Mouse (Mus musculus) midbrain, embryonic 13.5 days (tissue): ENCODE results near the gene Pou2f3. TPM values are rescaled to one million over a fixed set of nuclear protein-coding genes. Genes with fewer than 3 reads are reported as not detected.

Experiments used
- ATAC-seq: fragments of 200-750 bp; cut with Nextera tagmentation; 2 replicates; pipeline ENCODE4 v1.8.0; 2017; ENCODE audit warnings: mild to moderate bottlenecking, moderate TSS enrichment, moderate library complexity
- H3K27ac ChIP-seq: fragments of 300-500 bp; sonication (generic); 2 replicates; pipeline ENCODE4 v1.5.1; 2015; ENCODE audit warnings: inconsistent platforms, mild to moderate bottlenecking, moderate library complexity
- H3K27me3 ChIP-seq: fragments of 300-500 bp; sonication (generic); 2 replicates; pipeline ENCODE4 v1.6.1; 2015; ENCODE audit warnings: mild to moderate bottlenecking, inconsistent platforms
- H3K36me3 ChIP-seq: fragments of 300-500 bp; sonication (generic); 2 replicates; pipeline ENCODE4 v1.6.1; 2015; ENCODE audit warnings: mild to moderate bottlenecking, inconsistent platforms
- H3K4me1 ChIP-seq: fragments of 300-500 bp; sonication (generic); replicated peaks from 2 replicates; pipeline ENCODE4 v1.6.1; 2015; ENCODE audit warnings: inconsistent platforms
- H3K4me2 ChIP-seq: fragments of 300-500 bp; sonication (generic); replicated peaks from 2 replicates; pipeline ENCODE4 v1.6.1; 2015; ENCODE audit warnings: moderate library complexity, mild to moderate bottlenecking, inconsistent platforms
- H3K4me3 ChIP-seq: fragments of 300-500 bp; sonication (generic); replicated peaks from 2 replicates; pipeline ENCODE4 v1.5.1; 2015; ENCODE audit warnings: mild to moderate bottlenecking, inconsistent platforms
- H3K9ac ChIP-seq: fragments of 300-500 bp; sonication (generic); replicated peaks from 2 replicates; pipeline ENCODE4 v1.6.1; 2015; ENCODE audit warnings: mild to moderate bottlenecking, inconsistent platforms
- H3K9me3 ChIP-seq: fragments of 300-500 bp; sonication (generic); 2 replicates; pipeline ENCODE4 v1.6.1; 2016; ENCODE audit warnings: mild to moderate bottlenecking, inconsistent platforms
- WGBS: fragments of 180-500 bp; shearing (Covaris S2); methylation state at CpG from one replicate; pipeline ENCODE4 v1.1.7; 2015; 5-methylcytosine and 5-hydroxymethylcytosine counted together
- polyA plus RNA-seq: library from polyadenylated mRNA; unstranded; fragments of >200 nt; fragmentation: Nextera tagmentation; extraction: Ambion mirVana; gene quantifications from 2 replicates; pipeline ENCODE4 v1.2.1, GENCODE M21; 2015

The Pou2f3 gene
- polyA plus RNA-seq, 1 experiment from 2014 or later, result 0.08 TPM

DNA sequence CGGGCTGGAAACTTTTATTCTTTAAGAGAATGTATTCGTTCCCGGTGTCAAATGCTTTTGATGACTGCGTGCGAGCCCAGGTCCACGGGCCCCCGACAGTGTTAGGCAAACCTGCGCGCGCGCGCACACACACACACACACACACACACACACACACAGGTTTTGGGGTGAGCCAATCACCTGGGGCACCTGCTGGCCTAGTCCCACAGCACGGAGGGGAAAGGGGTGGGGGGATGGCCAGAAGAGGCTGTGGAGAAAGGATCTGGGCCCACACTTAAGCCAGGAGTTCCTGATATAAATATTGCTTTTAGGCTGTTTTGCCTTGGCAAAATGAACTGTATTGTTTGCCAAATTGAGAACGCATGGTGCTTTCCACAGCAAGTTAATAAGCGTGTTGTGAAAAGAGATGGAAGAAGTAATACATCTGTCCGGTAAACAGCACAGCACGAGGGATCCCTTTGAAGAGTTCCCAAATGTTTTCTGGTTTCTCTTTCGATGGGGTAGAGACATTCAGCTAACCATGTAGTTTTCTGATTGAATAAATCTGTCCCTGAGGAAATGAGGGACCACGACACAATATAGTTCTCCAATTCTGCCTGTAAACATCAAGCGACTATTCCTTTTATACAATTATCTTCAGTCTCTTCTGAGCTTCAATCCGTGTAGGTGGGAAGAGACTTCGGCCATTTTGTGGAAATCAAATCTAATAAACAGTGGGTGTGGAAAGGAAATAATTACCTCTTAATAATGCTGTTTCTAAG lies 103.6 kb downstream of the Pou2f3 start:
- peaks cover 44% of the 10 kb centered on the region for H3K4me1 ChIP-seq
- H3K9ac ChIP-seq, result peak overlapping the region; percentile 90
- no peaks in the 10 kb centered on the region for H3K27me3 ChIP-seq
- no peak overlapping the region for H3K27ac ChIP-seq
- H3K4me3 ChIP-seq, result peak overlapping the region; percentile 86
- WGBS, result 23% methylated on average over 22 of the region's 22 CpGs
- H3K4me2 ChIP-seq, result peak overlapping the region; percentile 96
- peaks cover 12% of the 10 kb centered on the region for H3K36me3 ChIP-seq
- peak; percentile 53 for ATAC-seq
- no peaks in the 10 kb centered on the region for H3K9me3 ChIP-seq

DNA sequence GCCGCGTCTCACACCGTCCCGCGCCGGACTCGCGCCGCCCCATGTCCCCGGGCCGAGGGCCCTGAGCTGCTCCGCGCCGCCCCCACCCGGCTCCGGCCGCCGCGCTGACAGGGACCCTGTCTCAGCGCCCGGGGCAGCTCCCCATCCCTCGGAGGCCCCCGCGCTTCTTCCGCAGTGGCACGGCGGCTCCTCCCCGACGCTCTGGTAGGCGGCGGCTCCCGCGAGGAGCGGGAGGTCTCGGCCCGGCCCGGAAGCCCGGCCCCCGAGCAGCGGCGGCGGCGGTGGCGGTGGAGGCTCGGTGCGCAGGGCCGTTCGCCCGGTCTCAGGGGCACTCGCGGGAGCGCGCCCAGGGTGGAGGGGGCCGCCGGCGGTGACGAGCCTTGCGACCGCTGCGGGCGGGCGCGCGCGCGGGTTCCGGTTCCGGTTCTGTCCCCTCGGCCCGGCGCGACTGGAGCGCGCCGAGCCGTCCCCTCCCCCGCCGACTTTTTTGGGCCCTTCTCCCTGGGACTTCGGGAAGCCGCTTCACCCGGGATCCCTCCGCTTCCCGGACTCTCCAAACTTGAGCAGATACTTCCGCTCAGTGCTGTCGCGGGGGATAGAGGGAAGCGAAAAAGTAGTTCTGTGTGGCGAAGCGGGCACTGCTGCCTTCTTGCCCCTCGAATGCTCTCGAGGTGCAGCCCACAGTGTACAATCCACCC lies 104.4 kb downstream of the Pou2f3 start:
- peak; percentile 89 for ATAC-seq
- peak overlapping the region; percentile 84 for H3K27ac ChIP-seq
- WGBS, result under 1% methylated on average over 76 of the region's 91 CpGs
- no peaks in the 10 kb centered on the region for H3K27me3 ChIP-seq
- H3K4me3 ChIP-seq, result peak overlapping the region; percentile 86
- H3K9me3 ChIP-seq, result no peaks in the 10 kb centered on the region
- peak overlapping the region; percentile 96 for H3K4me2 ChIP-seq
- H3K9ac ChIP-seq, result peak overlapping the region; percentile 90
- peaks cover 4% of the 10 kb centered on the region for H3K36me3 ChIP-seq
- peaks cover 46% of the 10 kb centered on the region for H3K4me1 ChIP-seq

DNA sequence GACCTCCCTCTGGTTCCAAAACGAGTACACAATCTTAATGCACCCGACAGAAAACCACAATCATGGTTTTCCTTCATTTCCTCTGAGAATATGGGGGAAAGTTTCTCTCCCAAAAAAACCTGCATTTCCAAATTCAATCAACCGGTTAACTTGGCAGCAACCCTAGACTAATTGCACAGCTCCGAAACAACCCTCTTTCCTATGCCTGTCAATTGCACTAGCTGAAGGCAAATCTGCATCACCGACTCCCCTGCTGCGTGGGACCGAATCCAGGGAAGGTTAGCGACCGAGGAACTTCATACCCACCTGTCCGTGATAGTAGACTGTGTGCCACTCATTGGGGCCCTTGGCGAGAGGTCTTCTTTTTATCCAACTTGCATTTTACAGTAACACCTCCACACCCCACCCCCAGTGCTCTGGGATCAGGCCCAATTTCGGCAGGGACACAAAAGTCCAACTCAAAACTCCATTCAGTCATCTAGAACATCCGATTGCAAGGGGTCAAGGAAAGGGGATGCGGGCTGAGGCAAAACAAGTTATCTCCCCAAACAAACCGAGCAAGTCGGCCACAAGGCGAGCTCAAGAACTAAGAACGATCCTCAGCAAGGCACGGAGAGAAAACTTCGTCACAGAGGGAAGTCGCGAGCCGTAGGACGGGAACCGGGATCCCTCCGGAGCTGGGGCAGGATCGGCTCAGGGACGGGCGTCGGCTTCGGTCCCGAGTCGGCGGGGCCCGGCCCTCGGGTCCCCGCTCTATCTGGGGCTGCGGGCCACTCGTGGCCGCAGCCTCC lies 105.1 kb downstream of the Pou2f3 start:
- Histone ChIP-seq H3K27ac (peak overlapping the region; percentile 84), H3K4me3 (peak overlapping the region; percentile 86), H3K27me3 (no peaks in the 10 kb centered on the region), H3K9me3 (no peaks in the 10 kb centered on the region), H3K9ac (peak overlapping the region; percentile 90), H3K4me1 (peaks cover 48% of the 10 kb centered on the region), H3K4me2 (peak overlapping the region; percentile 96), H3K36me3 (no peaks in the 10 kb centered on the region)
- ATAC-seq, result 0 out of 2 replicates have a peak, but pooled peaks have one; percentile 12
- WGBS, result under 1% methylated on average over 40 of the region's 40 CpGs

DNA sequence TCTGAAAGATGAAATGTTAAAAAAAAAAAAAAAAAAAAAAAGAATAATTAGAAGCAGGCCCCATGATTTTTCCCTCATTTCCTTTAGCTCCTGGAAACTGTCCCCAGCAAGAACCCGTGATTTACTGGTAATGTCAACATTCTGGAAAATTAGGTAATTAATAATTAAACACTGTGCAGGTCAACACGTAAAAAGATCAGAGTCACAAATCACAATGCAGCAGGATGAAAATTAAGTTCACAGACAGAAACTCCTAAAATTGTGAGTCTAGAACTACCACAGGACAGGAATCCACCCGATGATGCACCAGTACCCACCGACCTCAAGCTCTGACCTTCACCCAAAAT lies 105.7 kb downstream of the Pou2f3 start:
- no peaks in the 10 kb centered on the region for H3K9me3 ChIP-seq
- H3K27me3 ChIP-seq, result no peaks in the 10 kb centered on the region
- H3K4me2 ChIP-seq, result peak overlapping the region; percentile 96
- no peak for ATAC-seq
- H3K4me3 ChIP-seq, result peak overlapping the region; percentile 86
- peak overlapping the region; percentile 90 for H3K9ac ChIP-seq
- no peak overlapping the region for H3K27ac ChIP-seq
- peaks cover 48% of the 10 kb centered on the region for H3K4me1 ChIP-seq
- WGBS, result 8% methylated on average over 4 of the region's 4 CpGs
- H3K36me3 ChIP-seq, result no peaks in the 10 kb centered on the region

DNA sequence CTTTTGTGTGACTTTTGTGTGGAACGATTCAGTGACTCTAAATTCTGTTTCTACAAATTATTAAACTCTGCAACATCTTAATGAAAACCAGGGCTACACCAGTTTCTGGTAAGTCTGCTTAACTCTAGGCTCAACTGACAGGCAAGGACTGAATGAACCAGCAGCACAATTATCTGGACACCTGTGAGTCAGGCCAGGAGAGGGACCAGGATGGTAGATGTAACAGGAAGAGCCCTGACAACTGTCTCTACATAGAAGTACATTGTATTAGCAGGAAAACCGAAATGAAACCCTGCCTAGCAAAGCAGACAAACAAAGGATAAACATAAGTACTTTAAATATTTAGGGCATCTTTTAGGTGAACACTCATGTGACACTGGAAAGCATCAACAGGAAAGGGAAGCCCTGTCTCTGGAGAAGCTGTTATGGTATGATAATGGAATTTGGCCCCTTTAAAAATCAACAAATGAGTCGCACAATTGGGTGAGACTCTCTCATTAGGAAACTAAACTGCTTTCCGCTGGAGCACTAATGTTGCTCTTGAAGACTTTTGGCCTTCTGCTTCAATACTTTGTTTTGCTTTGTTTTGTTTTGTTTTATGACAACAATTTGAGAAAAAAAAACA lies 106.4 kb downstream of the Pou2f3 start:
- Histone ChIP-seq H3K36me3 (no peaks in the 10 kb centered on the region), H3K27me3 (no peaks in the 10 kb centered on the region), H3K9ac (peak overlapping the region; percentile 48), H3K4me2 (peak overlapping the region; percentile 96), H3K4me3 (peak overlapping the region; percentile 86), H3K27ac (no peak overlapping the region), H3K9me3 (no peaks in the 10 kb centered on the region), H3K4me1 (peaks cover 48% of the 10 kb centered on the region)
- 39% methylated on average over 4 of the region's 4 CpGs for WGBS
- ATAC-seq, result no peak

DNA sequence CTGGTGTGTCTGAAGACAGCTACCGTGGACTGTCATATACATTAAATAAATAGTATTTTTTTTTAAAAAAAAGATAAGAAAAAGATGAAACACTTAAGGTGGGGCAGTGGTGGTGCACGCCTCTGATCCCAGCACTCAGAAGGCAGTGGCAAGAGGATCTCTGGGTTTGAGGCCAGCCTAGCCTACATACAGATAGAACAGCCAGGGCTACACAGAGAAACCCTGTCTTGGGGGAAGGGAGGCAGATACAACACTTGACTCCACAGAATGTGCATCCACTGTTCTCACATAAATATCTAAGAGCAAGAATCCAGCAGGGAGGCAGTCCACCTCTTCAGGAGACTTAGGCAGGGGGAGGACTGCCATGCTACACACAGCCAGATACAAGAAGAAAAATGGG lies 107.2 kb downstream of the Pou2f3 start:
- Histone ChIP-seq H3K4me2 (peak overlapping the region; percentile 96), H3K4me3 (0 out of 2 replicates have a peak overlapping the region, but pooled peaks have one; percentile 6), H3K4me1 (peaks cover 48% of the 10 kb centered on the region), H3K27me3 (no peaks in the 10 kb centered on the region), H3K9me3 (no peaks in the 10 kb centered on the region), H3K27ac (no peak overlapping the region), H3K9ac (peak overlapping the region; percentile 49), H3K36me3 (no peaks in the 10 kb centered on the region)
- 96% methylated on average over 2 of the region's 2 CpGs for WGBS
- ATAC-seq, result no peak

DNA sequence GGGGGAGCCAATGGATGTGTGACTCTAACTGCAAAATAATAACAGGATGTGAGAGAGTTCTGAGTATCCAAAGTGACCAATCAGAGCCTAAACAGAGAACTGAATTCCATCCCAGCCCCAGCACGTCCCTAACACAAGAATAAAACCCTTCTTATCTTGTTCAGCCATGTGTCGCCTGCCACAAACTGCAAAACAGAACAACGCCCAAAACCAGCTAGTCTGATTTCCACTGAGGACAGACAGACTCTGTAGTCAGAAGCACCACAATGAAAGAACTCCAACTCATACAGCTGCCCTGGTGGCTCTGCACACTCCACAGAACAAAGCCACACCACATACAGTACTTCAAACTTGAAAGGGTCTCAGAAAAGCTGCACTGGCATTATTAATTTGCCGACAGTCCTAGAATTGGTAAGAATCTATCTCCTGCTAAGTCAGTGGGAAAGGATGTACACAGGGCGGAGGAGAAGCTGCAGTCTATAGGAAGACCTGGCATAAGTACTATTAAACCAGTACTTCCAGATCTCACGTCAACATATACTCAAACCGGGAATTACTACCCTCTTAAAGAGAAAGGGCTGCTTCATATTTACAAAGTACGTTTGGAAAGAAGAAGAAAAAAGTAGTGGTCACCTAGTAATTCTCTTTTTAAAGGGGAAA lies 108.1 kb downstream of the Pou2f3 start:
- no peaks in the 10 kb centered on the region for H3K9me3 ChIP-seq
- ATAC-seq, result no peak
- 70% methylated on average over 8 of the region's 8 CpGs for WGBS
- no peaks in the 10 kb centered on the region for H3K36me3 ChIP-seq
- no peaks in the 10 kb centered on the region for H3K27me3 ChIP-seq
- H3K4me2 ChIP-seq, result peak overlapping the region; percentile 96; the same call in 1 of the 2 replicates
- peaks cover 47% of the 10 kb centered on the region for H3K4me1 ChIP-seq
- H3K9ac ChIP-seq, result no peak overlapping the region
- no peak overlapping the region for H3K4me3 ChIP-seq
- H3K27ac ChIP-seq, result no peak overlapping the region

DNA sequence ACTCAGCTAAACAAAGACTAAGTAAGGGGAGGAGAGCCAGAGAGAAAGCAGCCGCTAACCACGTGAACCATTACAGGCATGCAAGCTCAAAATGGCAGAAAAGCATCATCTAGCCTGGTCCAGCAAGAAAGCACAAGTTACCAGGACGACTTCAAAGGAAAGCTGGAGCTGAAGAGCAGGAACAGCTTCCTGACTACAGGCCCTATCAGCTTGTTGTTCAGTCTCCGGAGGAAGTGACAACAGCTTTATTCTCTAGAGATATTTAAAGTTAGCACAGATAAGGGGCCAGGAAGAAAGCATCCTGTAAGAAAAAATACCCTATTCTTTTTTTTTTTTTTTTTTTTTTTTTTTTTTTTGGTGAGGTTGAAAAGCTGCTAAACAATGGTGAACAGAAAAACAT lies 111.2 kb downstream of the Pou2f3 start:
- no peak overlapping the region for H3K4me3 ChIP-seq
- no peak overlapping the region for H3K27ac ChIP-seq
- H3K9ac ChIP-seq, result no peak overlapping the region
- H3K27me3 ChIP-seq, result no peaks in the 10 kb centered on the region
- no peaks in the 10 kb centered on the region for H3K9me3 ChIP-seq
- H3K36me3 ChIP-seq, result no peaks in the 10 kb centered on the region
- no peak overlapping the region for H3K4me2 ChIP-seq
- 69% methylated on average over 4 of the region's 4 CpGs for WGBS
- no peak for ATAC-seq
- H3K4me1 ChIP-seq, result peaks cover 25% of the 10 kb centered on the region

DNA sequence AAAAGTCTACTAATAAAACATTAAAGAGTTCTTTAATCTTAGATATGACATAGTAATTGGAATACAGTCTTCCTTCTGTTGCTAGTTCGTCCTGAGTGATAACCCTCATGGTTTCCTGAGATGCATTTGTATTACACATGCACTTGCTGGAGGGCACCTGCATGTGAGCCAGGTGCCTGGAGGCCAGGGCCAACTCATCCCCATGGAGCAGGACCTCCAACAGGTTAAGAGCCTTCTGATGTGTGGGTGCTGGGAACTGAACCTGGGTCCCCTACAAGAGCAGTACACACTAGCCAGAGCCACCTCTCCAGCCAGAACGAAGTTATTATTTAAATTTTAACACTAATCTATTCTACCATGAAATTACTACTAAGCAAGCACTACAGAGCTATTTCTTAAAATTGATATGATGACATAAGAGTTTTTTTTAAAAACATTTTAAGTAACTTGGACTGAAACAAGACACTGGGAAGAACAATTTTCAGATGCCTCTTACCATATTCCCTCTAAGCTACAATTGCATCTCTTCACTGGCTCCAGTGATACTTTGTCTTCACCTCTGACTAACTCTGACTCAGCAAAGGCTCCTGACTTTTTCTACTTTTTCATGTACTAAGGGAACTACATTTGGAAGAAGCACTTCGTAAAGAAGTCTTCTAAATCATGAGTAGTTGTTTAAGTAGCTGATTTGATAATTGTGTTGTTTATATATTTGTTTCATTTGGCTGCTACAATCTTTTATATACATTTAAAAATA lies 112.2 kb downstream of the Pou2f3 start:
- Histone ChIP-seq H3K27ac (no peak overlapping the region), H3K4me3 (no peak overlapping the region), H3K4me1 (peaks cover 19% of the 10 kb centered on the region), H3K27me3 (no peaks in the 10 kb centered on the region), H3K9me3 (no peaks in the 10 kb centered on the region), H3K36me3 (no peaks in the 10 kb centered on the region), H3K4me2 (no peak overlapping the region), H3K9ac (no peak overlapping the region)
- ATAC-seq, result no peak
- 93% methylated on average over 3 of the region's 3 CpGs for WGBS

DNA sequence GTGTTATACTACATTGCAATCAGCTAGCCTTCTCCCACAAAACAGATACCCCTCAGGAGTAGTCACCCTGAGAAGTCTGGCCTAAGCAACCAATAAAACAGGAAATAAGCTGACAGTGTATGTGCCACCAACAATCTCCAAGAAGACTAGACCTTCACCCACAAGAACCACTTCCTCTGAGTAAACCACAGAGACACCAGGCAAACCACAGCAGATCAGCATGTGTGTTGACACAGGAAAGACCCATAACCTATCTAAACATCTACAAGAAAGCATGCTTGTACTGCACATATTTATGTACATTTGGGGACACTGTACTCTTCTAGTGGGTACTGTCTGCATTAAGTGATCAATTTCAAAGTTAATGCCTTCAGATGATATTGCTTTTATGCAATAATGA lies 113.8 kb downstream of the Pou2f3 start:
- H3K27ac ChIP-seq, result no peak overlapping the region
- peaks cover 7% of the 10 kb centered on the region; the same call in 1 of the 2 replicates for H3K4me1 ChIP-seq
- H3K9ac ChIP-seq, result no peak overlapping the region
- H3K4me3 ChIP-seq, result no peak overlapping the region
- no peak for ATAC-seq
- no peaks in the 10 kb centered on the region for H3K9me3 ChIP-seq
- H3K36me3 ChIP-seq, result no peaks in the 10 kb centered on the region
- H3K27me3 ChIP-seq, result no peaks in the 10 kb centered on the region
- H3K4me2 ChIP-seq, result no peak overlapping the region

DNA sequence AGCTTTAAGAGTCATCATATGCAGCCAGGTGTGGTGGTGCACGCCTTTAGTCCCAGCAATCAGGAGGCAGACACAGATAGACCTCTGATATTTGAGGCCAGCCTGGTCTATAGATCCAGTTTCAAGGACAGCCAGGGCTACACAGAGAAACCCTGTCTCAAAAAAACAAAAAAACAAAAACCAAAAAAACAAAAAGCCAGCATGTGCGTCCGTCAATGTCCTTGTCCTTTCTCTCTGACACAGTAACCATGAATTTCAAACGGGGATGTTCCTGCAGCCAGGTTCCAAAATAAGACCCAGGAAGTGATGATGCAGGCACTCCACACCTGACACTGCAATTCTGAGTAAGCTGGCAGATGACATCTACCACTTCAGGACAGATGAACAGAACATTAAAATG lies 115.3 kb downstream of the Pou2f3 start:
- 91% methylated on average over 4 of the region's 4 CpGs for WGBS
- no peak for ATAC-seq

More for the DNA sequence above, 115.3 kb downstream of the Pou2f3 start:
- 0 out of 2 replicates have a peak, but pooled peaks cover 4% of the 10 kb centered on the region for H3K4me1 ChIP-seq
- no peaks in the 10 kb centered on the region for H3K9me3 ChIP-seq
- H3K27me3 ChIP-seq, result no peaks in the 10 kb centered on the region
- no peaks in the 10 kb centered on the region for H3K36me3 ChIP-seq
- H3K27ac ChIP-seq, result no peak overlapping the region
- H3K4me3 ChIP-seq, result no peak overlapping the region
- H3K9ac ChIP-seq, result no peak overlapping the region
- no peak overlapping the region for H3K4me2 ChIP-seq
